Mouse (Mus musculus) megakaryocyte-erythroid progenitor cell, adult 5 weeks (primary cell): ENCODE data around the gene Tex38. TPM values are rescaled to one million over a fixed set of nuclear protein-coding genes. Genes with fewer than 3 reads are reported as not detected.

Experiments
- polyA plus RNA-seq: library from polyadenylated mRNA; stranded (reverse); fragments of >175 nt; gene quantifications from 2 replicates; pipeline ENCODE4 v1.2.3, GENCODE M21; 2012

The Tex38 gene
- not detected in 2 replicates for polyA plus RNA-seq

DNA sequence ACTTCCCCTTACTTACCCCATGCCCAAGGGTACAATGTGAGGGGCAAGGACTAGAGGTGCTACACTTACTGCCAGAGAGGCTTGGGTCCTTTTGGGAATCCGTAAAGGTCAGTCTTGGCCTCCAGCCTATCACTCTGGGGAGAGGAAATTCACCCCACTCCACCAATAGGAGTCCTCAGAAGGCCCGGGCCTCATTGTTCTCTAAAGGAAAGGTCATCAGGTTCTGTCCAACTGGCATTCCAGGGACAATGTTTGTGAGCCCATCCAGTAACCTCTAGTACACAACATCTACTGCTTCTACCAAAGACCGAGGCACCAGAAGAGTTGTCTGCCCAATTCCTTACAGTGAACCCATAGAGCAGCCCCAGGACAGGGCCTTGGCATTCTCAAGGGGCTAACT lies at the start of gene Tex38:
Gene Tex38, minus strand, starts transcription at position 101 of the 400 bp plus-strand sequence.

GRCm38 (mm10) chr4:115827888-115828571 lies 47.2 kb upstream of the Tex38 start, which contains the start of gene Mob3c:
Gene Mob3c, plus strand, starts transcription at chr4:115828092.

GRCm38 (mm10) chr4:115784769-115785510 lies 4.1 kb upstream of the Tex38 start, which contains the start of gene Atpaf1:
Gene Atpaf1, plus strand, starts transcription at chr4:115784812.

DNA sequence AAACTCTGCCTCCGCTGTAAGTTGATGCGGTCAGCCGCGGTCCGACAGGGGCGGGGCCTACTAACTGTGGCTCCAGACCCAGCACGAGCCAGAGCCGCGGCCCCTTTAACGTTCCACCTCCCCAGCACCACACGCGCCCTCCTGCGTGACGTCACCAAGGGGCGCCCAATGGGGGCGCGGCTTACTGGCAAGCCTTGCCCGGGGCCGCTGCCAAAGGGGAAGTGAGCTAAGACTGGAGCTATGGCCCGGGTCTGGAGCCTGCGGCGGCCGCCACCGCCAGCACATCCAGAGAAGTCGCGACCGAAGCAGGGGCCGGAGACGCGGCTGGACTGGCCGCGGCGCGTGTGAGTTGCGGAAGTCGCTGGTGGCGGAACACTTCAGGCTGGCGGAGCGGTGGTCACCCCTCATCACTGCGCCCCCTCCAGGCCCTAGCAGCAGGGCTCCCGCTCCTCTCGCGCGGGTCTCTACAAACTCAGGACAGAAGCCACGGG lies 43.2 kb downstream of the Tex38 start, which contains the start of gene Efcab14:
Gene Efcab14, plus strand, starts transcription at position 194 of the 491 bp plus-strand sequence.

Other genes starting within 250 kb of the Tex38 start
- gene Cyp4a31, start 217.4 kb downstream of the Tex38 start, polyA plus RNA-seq, result not detected in 2 replicates
- gene Cyp4a32, start 180.0 kb downstream of the Tex38 start, polyA plus RNA-seq, result not detected in 2 replicates
- 0.10 and 0.14 TPM in 2 replicates for gene Cyp4b1, start 133.3 kb downstream of the Tex38 start, polyA plus RNA-seq
- gene Efcab14, start 43.3 kb downstream of the Tex38 start, polyA plus RNA-seq, result 11.9 and 13.9 TPM in 2 replicates
- 11.4 and 11.7 TPM in 2 replicates for gene Atpaf1, start 3.8 kb upstream of the Tex38 start, polyA plus RNA-seq
- 13.3 and 14.4 TPM in 2 replicates for gene Mob3c, start 47.1 kb upstream of the Tex38 start, polyA plus RNA-seq
- 41.1 and 43.6 TPM in 2 replicates for gene Mknk1, start 58.2 kb upstream of the Tex38 start, polyA plus RNA-seq
- gene Kncn, start 103.4 kb upstream of the Tex38 start, polyA plus RNA-seq, result not detected in 2 replicates
- 0.04 TPM in 1 of 2 replicates, not detected in the other for gene 6430628N08Rik, start 109.6 kb upstream of the Tex38 start, polyA plus RNA-seq
- gene Dmbx1, start 158.9 kb upstream of the Tex38 start, polyA plus RNA-seq, result not detected in 2 replicates
- 3.4 and 6.1 TPM in 2 replicates for gene Faah, start 236.9 kb upstream of the Tex38 start, polyA plus RNA-seq